Mouse (Mus musculus): ENCODE results near the gene Chd2. TPM values are rescaled to one million over a fixed set of nuclear protein-coding genes. Genes with fewer than 3 reads are reported as not detected.
A peak's percentile ranks its signal among the peaks of the same experiment; 100 is the strongest.

Gene Chd2
- polyA plus RNA-seq, 2 experiments: 55.6 to 56.5 TPM

DNA sequence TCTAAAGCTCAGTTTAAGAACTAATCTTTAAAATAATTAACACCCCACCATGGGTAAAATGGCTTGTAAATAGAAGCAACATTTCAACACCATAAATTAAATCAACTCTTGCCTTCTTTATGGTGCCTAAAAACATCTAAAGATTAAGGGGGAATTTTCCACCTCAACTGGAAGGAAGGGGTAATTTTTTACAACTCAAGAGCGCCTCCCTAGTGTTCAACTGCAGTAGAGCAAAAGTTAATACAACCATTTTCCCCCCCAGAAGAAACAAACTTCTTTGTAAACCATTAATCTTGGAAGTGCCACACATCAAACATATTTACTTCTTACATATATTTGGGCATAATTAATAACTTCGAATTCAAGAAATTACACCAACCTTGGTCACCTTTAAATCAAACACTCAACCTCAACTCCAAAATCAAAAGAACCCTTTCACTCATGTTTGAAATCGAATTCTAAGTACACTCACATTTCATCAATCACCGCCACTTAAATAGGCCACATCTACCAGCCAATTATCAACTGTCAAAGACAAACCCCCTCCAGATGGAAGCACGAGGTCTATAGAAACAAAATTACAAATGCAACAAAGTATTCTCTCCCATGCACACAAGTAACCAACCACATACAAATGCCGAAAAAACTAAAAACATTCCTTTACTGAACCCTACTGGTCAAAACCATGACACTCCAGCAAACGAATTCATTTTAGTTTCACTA, 662 bp upstream of the Chd2 start:
- peaks cover 23% of the 10 kb centered on the region for H3K36me3 ChIP-seq (ENCODE audit: control insufficient read depth, insufficient read depth, low read length)
- TF ChIP-seq POLR2A (IDR thresholded peaks at IDR 0.05; ENCODE audit: borderline replicate concordance, extremely low read depth, insufficient read depth, insufficient read length): no peak
- no peak for DNase-seq (ENCODE audit: low spot score)
- WGBS: 74% methylated on average over 7 of the region's 7 CpGs
- H3K27ac ChIP-seq (replicated peaks; ENCODE audit: low read depth, low read length): peak overlapping the region; percentile 100; the same call in 1 of the 2 replicates
- peak overlapping the region; percentile 75 for H3K4me3 ChIP-seq (replicated peaks; ENCODE audit: low read length)
- no peaks in the 10 kb centered on the region for H3K9me3 ChIP-seq (ENCODE audit: control insufficient read depth, low read length)
- H3K4me2 ChIP-seq (replicated peaks; ENCODE audit: low read depth, low read length, severe bottlenecking): peak overlapping the region; percentile 56
- H3K27me3 ChIP-seq (ENCODE audit: control insufficient read depth, insufficient read depth, low read length): no peaks in the 10 kb centered on the region
- H3K9ac ChIP-seq (ENCODE audit: low read depth, low read length, severe bottlenecking): no peak overlapping the region
- H3K4me1 ChIP-seq (ENCODE audit: control insufficient read depth, insufficient read depth, low read length): peaks cover 6% of the 10 kb centered on the region; the same call in 1 of the 2 replicates
- ATAC-seq (ENCODE audit: low FRiP score, low read depth): no peak

DNA sequence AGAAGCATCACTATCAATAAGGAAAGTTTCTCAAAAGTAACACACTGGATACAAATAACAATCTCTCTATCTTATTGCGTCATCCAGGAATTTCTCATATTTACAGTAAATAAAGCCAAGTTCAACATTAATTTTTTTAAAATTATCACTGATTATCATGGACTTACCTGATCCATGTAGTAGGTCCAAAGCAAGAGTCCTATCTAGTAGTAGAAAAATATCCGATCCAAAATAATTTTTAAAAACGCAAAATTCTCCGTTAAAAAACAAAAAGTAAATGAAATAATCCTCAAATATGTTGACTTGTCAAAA, 595 bp downstream of the Chd2 start:
- Histone ChIP-seq H3K9me3 (ENCODE audit: control insufficient read depth, low read length) (no peaks in the 10 kb centered on the region), H3K27me3 (ENCODE audit: control insufficient read depth, insufficient read depth, low read length) (no peaks in the 10 kb centered on the region), H3K27ac (replicated peaks; ENCODE audit: low read depth, low read length) (peak overlapping the region; percentile 100), H3K36me3 (ENCODE audit: control insufficient read depth, insufficient read depth, low read length) (peaks cover 15% of the 10 kb centered on the region), H3K4me2 (replicated peaks; ENCODE audit: low read depth, low read length, severe bottlenecking) (peak overlapping the region; percentile 56), H3K9ac (ENCODE audit: low read depth, low read length, severe bottlenecking) (peak overlapping the region; percentile 97), H3K4me3 (replicated peaks; ENCODE audit: low read length) (peak overlapping the region; percentile 75), H3K4me1 (ENCODE audit: control insufficient read depth, insufficient read depth, low read length) (peaks cover 10% of the 10 kb centered on the region)
- no peak for ATAC-seq (ENCODE audit: low FRiP score, low read depth)
- DNase-seq (ENCODE audit: low spot score): no peak
- WGBS: 0% methylated on average over 4 of the region's 4 CpGs
- no peak for TF ChIP-seq POLR2A (IDR thresholded peaks at IDR 0.05; ENCODE audit: borderline replicate concordance, extremely low read depth, insufficient read depth, insufficient read length)

DNA sequence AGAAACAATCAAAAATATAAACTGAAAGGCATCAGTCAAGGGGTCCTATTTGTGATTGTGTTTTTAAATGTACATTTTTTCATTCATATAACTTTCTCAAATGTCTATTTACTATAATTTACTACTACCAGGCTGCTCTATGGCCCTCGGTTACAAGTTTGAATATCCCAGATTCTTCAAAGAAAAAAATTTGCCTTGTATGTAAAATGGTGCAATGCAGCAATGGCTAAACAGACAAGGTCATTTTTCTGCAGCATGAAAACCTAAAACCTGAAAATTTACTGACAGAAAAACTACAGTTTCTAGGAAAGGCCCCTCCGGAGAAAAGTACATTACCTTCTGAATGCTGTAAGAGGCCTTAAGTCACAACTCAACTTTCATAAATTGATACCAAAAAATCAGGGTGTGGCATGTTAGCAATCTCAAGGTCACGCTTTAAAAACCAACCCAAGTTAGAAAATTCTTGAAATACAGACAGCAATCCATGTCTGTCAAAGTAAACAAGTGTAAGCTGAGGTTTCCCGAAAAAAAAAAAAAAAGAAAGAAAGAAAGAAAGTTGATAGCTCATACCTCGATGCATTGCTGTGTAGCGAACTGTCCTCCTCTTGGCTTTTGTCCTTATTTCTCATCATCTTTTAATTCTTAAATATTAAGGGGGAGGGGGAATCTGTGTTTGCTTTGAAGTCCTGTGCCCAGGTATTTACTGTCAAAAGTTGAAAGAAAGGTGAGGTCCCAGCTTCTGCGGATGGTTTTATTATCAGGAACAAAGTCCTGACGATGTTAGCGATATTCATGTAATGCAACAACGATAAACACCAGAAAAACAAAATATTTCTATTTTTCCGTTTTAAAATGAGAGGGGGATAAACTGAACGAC, 1.2 kb downstream of the Chd2 start:
- Histone ChIP-seq H3K9ac (ENCODE audit: low read depth, low read length, severe bottlenecking) (peak overlapping the region; percentile 97), H3K9me3 (ENCODE audit: control insufficient read depth, low read length) (no peaks in the 10 kb centered on the region), H3K4me3 (replicated peaks; ENCODE audit: low read length) (peak overlapping the region; percentile 75), H3K36me3 (ENCODE audit: control insufficient read depth, insufficient read depth, low read length) (peaks cover 16% of the 10 kb centered on the region), H3K4me1 (ENCODE audit: control insufficient read depth, insufficient read depth, low read length) (peaks cover 10% of the 10 kb centered on the region), H3K27me3 (ENCODE audit: control insufficient read depth, insufficient read depth, low read length) (no peaks in the 10 kb centered on the region), H3K4me2 (replicated peaks; ENCODE audit: low read depth, low read length, severe bottlenecking) (peak overlapping the region; percentile 56), H3K27ac (replicated peaks; ENCODE audit: low read depth, low read length) (peak overlapping the region; percentile 100)
- ATAC-seq (ENCODE audit: low FRiP score, low read depth) (no peak), DNase-seq (ENCODE audit: low spot score) (no peak)
- WGBS: 2% methylated on average over 12 of the region's 12 CpGs
- no peak for TF ChIP-seq POLR2A (IDR thresholded peaks at IDR 0.05; ENCODE audit: borderline replicate concordance, extremely low read depth, insufficient read depth, insufficient read length)

DNA sequence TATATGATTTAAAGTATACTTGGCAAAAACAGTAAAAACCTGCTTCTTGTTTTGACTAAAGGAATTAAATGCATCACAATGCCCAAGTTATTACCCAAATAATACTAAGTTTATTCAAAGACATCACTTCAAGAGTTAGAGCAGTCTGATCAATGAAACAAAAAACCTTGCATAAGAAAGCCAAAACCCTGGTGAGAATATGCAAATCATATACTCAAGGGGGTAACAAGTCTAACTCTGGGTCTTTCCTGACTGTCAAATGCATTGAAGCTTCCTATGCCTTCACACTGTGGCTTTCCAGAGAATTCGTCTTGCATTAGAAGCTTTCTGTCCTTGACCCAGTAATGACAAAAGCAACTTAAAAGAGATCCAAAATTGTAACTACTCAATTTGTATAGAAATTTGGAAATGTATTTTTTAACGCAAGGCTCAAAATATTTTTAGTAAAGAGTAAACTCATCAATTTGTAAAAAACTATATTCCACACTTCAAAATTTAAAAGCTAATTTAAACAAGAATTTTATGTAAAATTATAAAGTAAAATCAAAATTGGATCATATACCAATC, 2.4 kb downstream of the Chd2 start:
- DNase-seq (ENCODE audit: low spot score): peak; percentile 47
- peak overlapping the region; percentile 67 for H3K27ac ChIP-seq (replicated peaks; ENCODE audit: low read depth, low read length)

DNA sequence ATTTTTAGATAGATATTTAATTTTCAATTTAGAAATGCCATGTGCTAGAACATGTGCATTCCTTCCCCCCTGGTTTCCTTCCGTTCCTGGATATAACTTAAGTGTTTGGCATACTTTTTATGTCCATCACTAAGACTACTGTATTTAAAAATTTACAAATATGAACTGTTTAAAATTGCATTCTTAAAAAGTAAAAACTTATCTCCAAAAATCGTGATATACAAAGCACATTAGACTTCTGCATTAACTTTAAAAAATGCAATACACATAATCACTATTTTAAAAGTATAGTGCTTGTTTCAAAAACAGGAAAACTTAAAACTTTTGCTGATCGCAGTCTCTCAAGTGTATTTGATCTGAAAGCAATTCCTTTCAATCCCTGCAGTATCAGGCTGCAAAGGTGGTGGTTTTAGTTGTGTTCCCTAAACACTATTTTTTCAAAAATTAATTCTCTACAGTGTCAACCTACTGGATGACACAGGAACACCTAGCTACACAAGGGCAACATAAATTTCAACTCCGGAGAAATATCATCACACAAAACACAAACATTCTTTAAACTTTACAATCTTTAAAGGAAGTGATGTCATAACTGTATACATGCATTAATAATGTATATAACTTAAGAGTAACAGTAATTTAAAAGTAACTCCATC, 3.1 kb downstream of the Chd2 start:
- Histone ChIP-seq H3K27me3 (ENCODE audit: control insufficient read depth, insufficient read depth, low read length) (no peaks in the 10 kb centered on the region), H3K27ac (replicated peaks; ENCODE audit: low read depth, low read length) (peak overlapping the region; percentile 94), H3K9me3 (ENCODE audit: control insufficient read depth, low read length) (no peaks in the 10 kb centered on the region), H3K36me3 (ENCODE audit: control insufficient read depth, insufficient read depth, low read length) (peaks cover 18% of the 10 kb centered on the region), H3K4me1 (ENCODE audit: control insufficient read depth, insufficient read depth, low read length) (peaks cover 13% of the 10 kb centered on the region), H3K4me3 (replicated peaks; ENCODE audit: low read length) (peak overlapping the region; percentile 38), H3K4me2 (replicated peaks; ENCODE audit: low read depth, low read length, severe bottlenecking) (peak overlapping the region; percentile 70), H3K9ac (ENCODE audit: low read depth, low read length, severe bottlenecking) (peak overlapping the region; percentile 71)
- 7% methylated on average over 4 of the region's 4 CpGs for WGBS
- no peak for TF ChIP-seq POLR2A (IDR thresholded peaks at IDR 0.05; ENCODE audit: borderline replicate concordance, extremely low read depth, insufficient read depth, insufficient read length)
- no peak for ATAC-seq (ENCODE audit: low FRiP score, low read depth)
- DNase-seq (ENCODE audit: low spot score): no peak

More for the DNA sequence above, 2.4 kb downstream of the Chd2 start:
- Histone ChIP-seq H3K4me1 (ENCODE audit: control insufficient read depth, insufficient read depth, low read length) (peaks cover 7% of the 10 kb centered on the region), H3K9ac (ENCODE audit: low read depth, low read length, severe bottlenecking) (peak overlapping the region; percentile 71), H3K4me3 (replicated peaks; ENCODE audit: low read length) (peak overlapping the region; percentile 38), H3K4me2 (replicated peaks; ENCODE audit: low read depth, low read length, severe bottlenecking) (peak overlapping the region; percentile 70), H3K9me3 (ENCODE audit: control insufficient read depth, low read length) (no peaks in the 10 kb centered on the region), H3K36me3 (ENCODE audit: control insufficient read depth, insufficient read depth, low read length) (peaks cover 13% of the 10 kb centered on the region), H3K27me3 (ENCODE audit: control insufficient read depth, insufficient read depth, low read length) (no peaks in the 10 kb centered on the region)
- WGBS: 32% methylated on average over 2 of the region's 2 CpGs
- no peak for TF ChIP-seq POLR2A (IDR thresholded peaks at IDR 0.05; ENCODE audit: borderline replicate concordance, extremely low read depth, insufficient read depth, insufficient read length)
- no peak for ATAC-seq (ENCODE audit: low FRiP score, low read depth)

Measured in limb, embryonic 14.5 days (tissue).